Mouse (Mus musculus): ENCODE data around the gene Slc3a1. TPM values are rescaled to one million over a fixed set of nuclear protein-coding genes. Genes with fewer than 3 reads are reported as not detected.

Slc3a1 gene
- polyA plus RNA-seq, 1 experiment from 2014 or later = 0.25 TPM

- no peaks in the 10 kb centered on the region for H3K9me3 ChIP-seq
- no peak for DNase-seq (ENCODE audit: extremely low spot score, low spot score)
- peak overlapping the region; percentile 62 for H3K27ac ChIP-seq
- peak overlapping the region; percentile 18; the same call in 1 of the 2 replicates for H3K4me3 ChIP-seq
- no peaks in the 10 kb centered on the region for H3K27me3 ChIP-seq (ENCODE audit: poor library complexity, severe bottlenecking)
- H3K4me1 ChIP-seq = peaks cover 38% of the 10 kb centered on the region
- WGBS = 65% methylated on average over 7 of the region's 7 CpGs
- H3K36me3 ChIP-seq (replicated peaks) = peaks cover 75% of the 10 kb centered on the region
Measured at GRCm38 (mm10) chr17:85073214-85073613, 45.0 kb downstream of the Slc3a1 start.

GRCm38 (mm10) chr17:85074083-85074482 lies 45.9 kb downstream of the Slc3a1 start:
- Histone ChIP-seq H3K4me3 (no peak overlapping the region), H3K9me3 (no peaks in the 10 kb centered on the region), H3K27ac (no peak overlapping the region), H3K27me3 (ENCODE audit: poor library complexity, severe bottlenecking) (no peaks in the 10 kb centered on the region), H3K4me1 (peaks cover 35% of the 10 kb centered on the region), H3K36me3 (replicated peaks) (peaks cover 75% of the 10 kb centered on the region)
- no peak for DNase-seq (ENCODE audit: extremely low spot score, low spot score)
- 94% methylated on average over 4 of the region's 4 CpGs for WGBS

GRCm38 (mm10) chr17:85079276-85079675 lies 51.1 kb downstream of the Slc3a1 start:
- no peaks in the 10 kb centered on the region for H3K9me3 ChIP-seq
- no peak overlapping the region for H3K27ac ChIP-seq
- H3K4me3 ChIP-seq = no peak overlapping the region

GRCm38 (mm10) chr17:85080781-85081180 lies 52.6 kb downstream of the Slc3a1 start:
- Histone ChIP-seq H3K36me3 (replicated peaks) (peaks cover 52% of the 10 kb centered on the region), H3K9me3 (no peaks in the 10 kb centered on the region), H3K27ac (no peak overlapping the region), H3K4me1 (peaks cover 5% of the 10 kb centered on the region; the same call in 1 of the 2 replicates), H3K4me3 (no peak overlapping the region), H3K27me3 (ENCODE audit: poor library complexity, severe bottlenecking) (no peaks in the 10 kb centered on the region)
- WGBS = 94% methylated on average over 11 of the region's 11 CpGs
- DNase-seq (ENCODE audit: extremely low spot score, low spot score) = no peak

More at GRCm38 (mm10) chr17:85079276-85079675, 51.1 kb downstream of the Slc3a1 start:
- DNase-seq (ENCODE audit: extremely low spot score, low spot score) = no peak
- WGBS = 93% methylated on average over 3 of the region's 3 CpGs
- Histone ChIP-seq H3K36me3 (replicated peaks) (peaks cover 62% of the 10 kb centered on the region), H3K4me1 (peaks cover 5% of the 10 kb centered on the region; the same call in 1 of the 2 replicates), H3K27me3 (ENCODE audit: poor library complexity, severe bottlenecking) (no peaks in the 10 kb centered on the region)

- no peak for DNase-seq (ENCODE audit: extremely low spot score, low spot score)
- H3K27ac ChIP-seq = no peak overlapping the region
- H3K27me3 ChIP-seq (ENCODE audit: poor library complexity, severe bottlenecking) = no peaks in the 10 kb centered on the region
- H3K9me3 ChIP-seq = no peaks in the 10 kb centered on the region
- no peak overlapping the region for H3K4me3 ChIP-seq
- H3K36me3 ChIP-seq (replicated peaks) = peaks cover 9% of the 10 kb centered on the region
- WGBS = 90% methylated on average over 2 of the region's 2 CpGs
- H3K4me1 ChIP-seq = peaks cover 19% of the 10 kb centered on the region
Measured at GRCm38 (mm10) chr17:85085335-85085734, 57.2 kb downstream of the Slc3a1 start.

- H3K4me3 ChIP-seq = no peak overlapping the region
- 95% methylated on average over 1 of the region's 1 CpGs for WGBS
- no peaks in the 10 kb centered on the region for H3K27me3 ChIP-seq (ENCODE audit: poor library complexity, severe bottlenecking)
Measured at GRCm38 (mm10) chr17:85086501-85086900, 58.3 kb downstream of the Slc3a1 start.

GRCm38 (mm10) chr17:85087591-85087990 lies 59.4 kb downstream of the Slc3a1 start:
- H3K36me3 ChIP-seq (replicated peaks) = no peaks in the 10 kb centered on the region
- no peaks in the 10 kb centered on the region for H3K9me3 ChIP-seq
- no peak overlapping the region for H3K4me3 ChIP-seq
- no peak for DNase-seq (ENCODE audit: extremely low spot score, low spot score)
- 92% methylated on average over 5 of the region's 5 CpGs for WGBS
- peaks cover 33% of the 10 kb centered on the region for H3K4me1 ChIP-seq
- H3K27me3 ChIP-seq (ENCODE audit: poor library complexity, severe bottlenecking) = no peaks in the 10 kb centered on the region
- H3K27ac ChIP-seq = no peak overlapping the region

More at GRCm38 (mm10) chr17:85086501-85086900, 58.3 kb downstream of the Slc3a1 start:
- Histone ChIP-seq H3K36me3 (replicated peaks) (no peaks in the 10 kb centered on the region), H3K4me1 (peaks cover 25% of the 10 kb centered on the region), H3K9me3 (no peaks in the 10 kb centered on the region), H3K27ac (no peak overlapping the region)
- DNase-seq (ENCODE audit: extremely low spot score, low spot score) = no peak

- no peak for DNase-seq (ENCODE audit: extremely low spot score, low spot score)
- Histone ChIP-seq H3K27ac (no peak overlapping the region), H3K27me3 (ENCODE audit: poor library complexity, severe bottlenecking) (no peaks in the 10 kb centered on the region), H3K9me3 (no peaks in the 10 kb centered on the region), H3K36me3 (replicated peaks) (no peaks in the 10 kb centered on the region), H3K4me1 (peaks cover 33% of the 10 kb centered on the region), H3K4me3 (no peak overlapping the region)
- WGBS = 91% methylated on average over 11 of the region's 11 CpGs
Measured at GRCm38 (mm10) chr17:85088401-85088800, 60.2 kb downstream of the Slc3a1 start.

- Histone ChIP-seq H3K36me3 (replicated peaks) (no peaks in the 10 kb centered on the region), H3K9me3 (no peaks in the 10 kb centered on the region), H3K4me1 (peaks cover 29% of the 10 kb centered on the region), H3K4me3 (peak overlapping the region; percentile 91), H3K27me3 (ENCODE audit: poor library complexity, severe bottlenecking) (no peaks in the 10 kb centered on the region), H3K27ac (peak overlapping the region; percentile 90; the same call in 1 of the 2 replicates)
- DNase-seq (ENCODE audit: extremely low spot score, low spot score) = no peak
- WGBS = 51% methylated on average over 6 of the region's 6 CpGs
Measured at GRCm38 (mm10) chr17:85089011-85089410, 60.8 kb downstream of the Slc3a1 start.

GRCm38 (mm10) chr17:85089621-85090020 lies 61.4 kb downstream of the Slc3a1 start:
- Histone ChIP-seq H3K27me3 (ENCODE audit: poor library complexity, severe bottlenecking) (no peaks in the 10 kb centered on the region), H3K9me3 (no peaks in the 10 kb centered on the region), H3K4me3 (peak overlapping the region; percentile 91), H3K27ac (peak overlapping the region; percentile 90), H3K4me1 (peaks cover 28% of the 10 kb centered on the region), H3K36me3 (replicated peaks) (no peaks in the 10 kb centered on the region)
- no peak for DNase-seq (ENCODE audit: extremely low spot score, low spot score)
- 1% methylated on average over 16 of the region's 16 CpGs for WGBS

- Histone ChIP-seq H3K36me3 (replicated peaks) (no peaks in the 10 kb centered on the region), H3K27me3 (ENCODE audit: poor library complexity, severe bottlenecking) (no peaks in the 10 kb centered on the region), H3K4me3 (peak within 1 kb of the TSS; percentile 91), H3K4me1 (peaks cover 28% of the 10 kb centered on the region), H3K27ac (peak within 1 kb of the TSS; percentile 90), H3K9me3 (no peaks in the 10 kb centered on the region)
- peak; percentile 97 for DNase-seq (ENCODE audit: extremely low spot score, low spot score)
- WGBS = under 1% methylated on average over 63 of the region's 63 CpGs
Measured at GRCm38 (mm10) chr17:85090120-85091099, 62.2 kb downstream of the Slc3a1 start, which contains the start of the genes Prepl and Camkmt. Gene Prepl (minus strand): TSS chr17:85090241. Gene Camkmt (plus strand): TSS chr17:85090552.

GRCm38 (mm10) chr17:85091762-85092161 lies 63.6 kb downstream of the Slc3a1 start:
- Histone ChIP-seq H3K27me3 (ENCODE audit: poor library complexity, severe bottlenecking) (no peaks in the 10 kb centered on the region), H3K9me3 (no peaks in the 10 kb centered on the region), H3K4me3 (peak overlapping the region; percentile 91), H3K27ac (no peak overlapping the region), H3K36me3 (replicated peaks) (peaks cover 3% of the 10 kb centered on the region; the same call in 1 of the 2 replicates), H3K4me1 (peaks cover 28% of the 10 kb centered on the region)
- WGBS = 94% methylated on average over 6 of the region's 6 CpGs
- no peak for DNase-seq (ENCODE audit: extremely low spot score, low spot score)

- WGBS = 93% methylated on average over 3 of the region's 3 CpGs
- Histone ChIP-seq H3K36me3 (replicated peaks) (peaks cover 37% of the 10 kb centered on the region), H3K27ac (no peak overlapping the region), H3K27me3 (ENCODE audit: poor library complexity, severe bottlenecking) (no peaks in the 10 kb centered on the region), H3K4me1 (peaks cover 9% of the 10 kb centered on the region), H3K9me3 (peaks cover 16% of the 10 kb centered on the region), H3K4me3 (no peak overlapping the region)
- DNase-seq (ENCODE audit: extremely low spot score, low spot score) = no peak
Measured at GRCm38 (mm10) chr17:85096396-85096795, 68.2 kb downstream of the Slc3a1 start.
